Mouse (Mus musculus) T-cell, adult 2 months (primary cell): ENCODE results near the gene Mup18.
"Not testable (repeated sequence)": the region's sequence is repeated elsewhere in the genome, so short reads cannot be mapped to it uniquely, and the experiment has no call there.

ENCODE experiments used
- DNase-seq: peaks from one replicate; pipeline ENCODE4 v3.0.0; 2022; ENCODE audit warnings: low spot score

The Mup18 gene

GRCm38 (mm10) chr4:61674036-61674435 lies at the start of gene Mup18:
Gene Mup18 (minus strand): TSS chr4:61674136.
- DNase-seq = not testable (repeated sequence)

DNA sequence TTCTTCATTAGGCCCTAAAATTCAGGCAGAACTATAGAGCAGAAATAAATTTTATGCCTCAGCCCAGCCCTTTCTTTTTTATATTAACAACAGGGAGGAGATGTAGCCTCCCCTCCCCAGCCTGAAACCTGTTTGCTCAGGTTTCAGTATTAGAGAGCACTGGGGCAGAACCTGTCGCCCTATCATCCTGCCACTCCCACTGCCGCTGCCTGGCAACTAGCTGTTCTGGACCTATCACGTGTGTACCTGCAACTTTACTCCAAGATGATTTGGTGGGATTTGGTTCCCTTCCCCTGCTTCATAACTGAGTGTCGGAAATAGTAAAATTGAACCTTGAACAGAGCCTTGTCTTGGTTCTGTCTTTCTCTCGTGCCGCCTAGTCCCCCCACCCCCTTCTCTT lies 40.4 kb upstream of the Mup18 start:
- DNase-seq = not testable (repeated sequence)
